Mouse (Mus musculus): ENCODE results near the gene Ndufa4l2. TPM values are rescaled to one million over a fixed set of nuclear protein-coding genes. Genes with fewer than 3 reads are reported as not detected.

Ndufa4l2 gene
- polyA plus RNA-seq, 1 experiment from 2014 or later, result 7.6 TPM

GRCm38 (mm10) chr10:127519903-127520713 is 5.3 kb downstream of the Ndufa4l2 start:
- peaks cover 37% of the 10 kb centered on the region for H3K27me3 ChIP-seq (replicated peaks)

GRCm38 (mm10) chr10:127520714-127521357 is 6.1 kb downstream of the Ndufa4l2 start:
- peaks cover 56% of the 10 kb centered on the region for H3K4me1 ChIP-seq
- no peak for ATAC-seq (ENCODE audit: low FRiP score, low read depth)
- WGBS, result 86% methylated on average over 20 of the region's 20 CpGs
- peaks cover 29% of the 10 kb centered on the region for H3K36me3 ChIP-seq
- H3K4me3 ChIP-seq, result peak overlapping the region; percentile 14; the same call in 1 of the 2 replicates
- H3K9me3 ChIP-seq, result no peaks in the 10 kb centered on the region
- peak overlapping the region; percentile 85 for H3K4me2 ChIP-seq (replicated peaks)
- H3K27me3 ChIP-seq (replicated peaks), result peaks cover 37% of the 10 kb centered on the region
- no peak overlapping the region for H3K9ac ChIP-seq
- H3K27ac ChIP-seq, result no peak overlapping the region

More at GRCm38 (mm10) chr10:127519903-127520713, 5.3 kb downstream of the Ndufa4l2 start:
- Histone ChIP-seq H3K9ac (no peak overlapping the region), H3K4me2 (replicated peaks) (no peak overlapping the region), H3K4me3 (no peak overlapping the region), H3K27ac (no peak overlapping the region), H3K9me3 (no peaks in the 10 kb centered on the region), H3K36me3 (peaks cover 29% of the 10 kb centered on the region), H3K4me1 (peaks cover 56% of the 10 kb centered on the region)
- WGBS, result 93% methylated on average over 37 of the region's 37 CpGs
- ATAC-seq (ENCODE audit: low FRiP score, low read depth), result no peak

- Histone ChIP-seq H3K36me3 (peaks cover 29% of the 10 kb centered on the region), H3K4me1 (peaks cover 56% of the 10 kb centered on the region), H3K4me2 (replicated peaks) (peak overlapping the region; percentile 85), H3K9me3 (no peaks in the 10 kb centered on the region), H3K9ac (peak overlapping the region; percentile 54), H3K4me3 (peak overlapping the region; percentile 54), H3K27ac (no peak overlapping the region), H3K27me3 (replicated peaks) (peaks cover 43% of the 10 kb centered on the region)
- ATAC-seq (ENCODE audit: low FRiP score, low read depth), result peak; percentile 5; the same call in 1 of the 2 replicates
- 10% methylated on average over 12 of the region's 12 CpGs for WGBS
Measured at GRCm38 (mm10) chr10:127521611-127522080, 6.9 kb downstream of the Ndufa4l2 start.

GRCm38 (mm10) chr10:127522088-127522581 is 7.4 kb downstream of the Ndufa4l2 start, which contains the start of gene Shmt2:
TSS of gene Shmt2 (minus strand) at chr10:127522444.
- Histone ChIP-seq H3K9me3 (no peaks in the 10 kb centered on the region), H3K36me3 (peaks cover 29% of the 10 kb centered on the region), H3K27ac (no peak within 1 kb of the TSS), H3K27me3 (replicated peaks) (peaks cover 43% of the 10 kb centered on the region), H3K4me3 (peak within 1 kb of the TSS; percentile 54), H3K4me1 (peaks cover 56% of the 10 kb centered on the region), H3K9ac (peak within 1 kb of the TSS; percentile 54), H3K4me2 (replicated peaks) (peak within 1 kb of the TSS; percentile 85)
- WGBS, result under 1% methylated on average over 21 of the region's 21 CpGs
- ATAC-seq (ENCODE audit: low FRiP score, low read depth), result peak; percentile 41; the same call in 1 of the 2 replicates

GRCm38 (mm10) chr10:127524646-127525255 is 10.0 kb downstream of the Ndufa4l2 start:
- Histone ChIP-seq H3K36me3 (peaks cover 8% of the 10 kb centered on the region), H3K27me3 (replicated peaks) (peaks cover 64% of the 10 kb centered on the region), H3K9me3 (no peaks in the 10 kb centered on the region), H3K4me3 (no peak overlapping the region), H3K4me1 (peaks cover 75% of the 10 kb centered on the region), H3K4me2 (replicated peaks) (peak overlapping the region; percentile 81), H3K9ac (peak overlapping the region; percentile 29; the same call in 1 of the 2 replicates), H3K27ac (peak overlapping the region; percentile 42; the same call in 1 of the 2 replicates)
- no peak for ATAC-seq (ENCODE audit: low FRiP score, low read depth)
- under 1% methylated on average over 23 of the region's 23 CpGs for WGBS

- Histone ChIP-seq H3K9me3 (no peaks in the 10 kb centered on the region), H3K4me3 (peak overlapping the region; percentile 23), H3K27ac (peak overlapping the region; percentile 84; the same call in 1 of the 2 replicates), H3K27me3 (replicated peaks) (peaks cover 77% of the 10 kb centered on the region), H3K4me2 (replicated peaks) (peak overlapping the region; percentile 81), H3K9ac (peak overlapping the region; percentile 44; the same call in 1 of the 2 replicates), H3K4me1 (peaks cover 79% of the 10 kb centered on the region), H3K36me3 (no peaks in the 10 kb centered on the region)
- 1% methylated on average over 26 of the region's 26 CpGs for WGBS
- no peak for ATAC-seq (ENCODE audit: low FRiP score, low read depth)
Measured at GRCm38 (mm10) chr10:127526048-127526447, 11.3 kb downstream of the Ndufa4l2 start.

- peak overlapping the region; percentile 84; the same call in 1 of the 2 replicates for H3K27ac ChIP-seq
Measured at GRCm38 (mm10) chr10:127526681-127527080, 11.9 kb downstream of the Ndufa4l2 start.

GRCm38 (mm10) chr10:127527481-127527880 is 12.7 kb downstream of the Ndufa4l2 start:
- peak; percentile 31 for ATAC-seq (ENCODE audit: low FRiP score, low read depth)
- peak overlapping the region; percentile 81 for H3K4me2 ChIP-seq (replicated peaks)
- peak overlapping the region; percentile 44 for H3K9ac ChIP-seq
- peaks cover 91% of the 10 kb centered on the region for H3K27me3 ChIP-seq (replicated peaks)
- H3K27ac ChIP-seq, result peak overlapping the region; percentile 84
- 1% methylated on average over 17 of the region's 17 CpGs for WGBS
- H3K36me3 ChIP-seq, result no peaks in the 10 kb centered on the region
- H3K9me3 ChIP-seq, result no peaks in the 10 kb centered on the region
- H3K4me1 ChIP-seq, result peaks cover 74% of the 10 kb centered on the region
- peak overlapping the region; percentile 9; the same call in 1 of the 2 replicates for H3K4me3 ChIP-seq

More at GRCm38 (mm10) chr10:127526681-127527080, 11.9 kb downstream of the Ndufa4l2 start:
- peak overlapping the region; percentile 44 for H3K9ac ChIP-seq
- WGBS, result 2% methylated on average over 26 of the region's 26 CpGs
- H3K4me2 ChIP-seq (replicated peaks), result peak overlapping the region; percentile 81
- peak; percentile 16; the same call in 1 of the 2 replicates for ATAC-seq (ENCODE audit: low FRiP score, low read depth)
- H3K4me1 ChIP-seq, result peaks cover 78% of the 10 kb centered on the region
- no peaks in the 10 kb centered on the region for H3K36me3 ChIP-seq
- H3K4me3 ChIP-seq, result peak overlapping the region; percentile 23
- H3K27me3 ChIP-seq (replicated peaks), result peaks cover 83% of the 10 kb centered on the region
- H3K9me3 ChIP-seq, result no peaks in the 10 kb centered on the region

- peaks cover 99% of the 10 kb centered on the region for H3K27me3 ChIP-seq (replicated peaks)
- H3K27ac ChIP-seq, result peak overlapping the region; percentile 71; the same call in 1 of the 2 replicates
- H3K4me3 ChIP-seq, result peak overlapping the region; percentile 59
- H3K4me2 ChIP-seq (replicated peaks), result peak overlapping the region; percentile 81
- ATAC-seq (ENCODE audit: low FRiP score, low read depth), result no peak
- peaks cover 80% of the 10 kb centered on the region for H3K4me1 ChIP-seq
- H3K36me3 ChIP-seq, result no peaks in the 10 kb centered on the region
- WGBS, result 3% methylated on average over 25 of the region's 25 CpGs
- peak overlapping the region; percentile 74 for H3K9ac ChIP-seq
- no peaks in the 10 kb centered on the region for H3K9me3 ChIP-seq
Measured at GRCm38 (mm10) chr10:127530945-127531344, 16.2 kb downstream of the Ndufa4l2 start.

- peak overlapping the region; percentile 81 for H3K4me2 ChIP-seq (replicated peaks)
- no peak for ATAC-seq (ENCODE audit: low FRiP score, low read depth)
- WGBS, result under 1% methylated on average over 4 of the region's 4 CpGs
- H3K9ac ChIP-seq, result peak overlapping the region; percentile 74
- peaks cover 99% of the 10 kb centered on the region for H3K27me3 ChIP-seq (replicated peaks)
- H3K9me3 ChIP-seq, result no peaks in the 10 kb centered on the region
- peak overlapping the region; percentile 59 for H3K4me3 ChIP-seq
- no peaks in the 10 kb centered on the region for H3K36me3 ChIP-seq
- H3K4me1 ChIP-seq, result peaks cover 80% of the 10 kb centered on the region
- peak overlapping the region; percentile 71; the same call in 1 of the 2 replicates for H3K27ac ChIP-seq
Measured at GRCm38 (mm10) chr10:127531548-127531947, 16.8 kb downstream of the Ndufa4l2 start.

All from neural tube, embryonic 12.5 days (tissue).